Mouse (Mus musculus) neural tube, embryonic 15.5 days (tissue): ENCODE data around the gene Il2ra. TPM values are rescaled to one million over a fixed set of nuclear protein-coding genes. Genes with fewer than 3 reads are reported as not detected.
A peak's percentile ranks its signal among the peaks of the same experiment; 100 is the strongest.

ENCODE experiments used
- ATAC-seq: fragments of 200-750 bp; cut with Nextera tagmentation; 2 replicates; pipeline ENCODE4 v1.8.0; 2017; ENCODE audit warnings: mild to moderate bottlenecking, moderate TSS enrichment, moderate library complexity; ENCODE audit not compliant: low FRiP score
- H3K27ac ChIP-seq: fragments of 300-500 bp; sonication (generic); replicated peaks from 2 replicates; pipeline ENCODE4 v1.5.1; 2015; ENCODE audit warnings: mild to moderate bottlenecking, inconsistent platforms
- H3K27me3 ChIP-seq: fragments of 300-500 bp; sonication (generic); replicated peaks from 2 replicates; pipeline ENCODE4 v1.6.1; 2015; ENCODE audit warnings: inconsistent platforms
- H3K36me3 ChIP-seq: fragments of 300-500 bp; sonication (generic); 2 replicates; pipeline ENCODE4 v1.6.1; 2015; ENCODE audit warnings: inconsistent platforms
- H3K4me1 ChIP-seq: fragments of 300-500 bp; sonication (generic); 2 replicates; pipeline ENCODE4 v1.6.1; 2015; ENCODE audit warnings: inconsistent platforms
- H3K4me2 ChIP-seq: fragments of 300-500 bp; sonication (generic); 2 replicates; pipeline ENCODE4 v1.6.1; 2015; ENCODE audit warnings: inconsistent platforms, mild to moderate bottlenecking, moderate library complexity
- H3K4me3 ChIP-seq: fragments of 300-500 bp; sonication (generic); replicated peaks from 2 replicates; pipeline ENCODE4 v1.5.1; 2015; ENCODE audit warnings: mild to moderate bottlenecking, inconsistent platforms
- H3K9ac ChIP-seq: fragments of 300-500 bp; sonication (generic); replicated peaks from 2 replicates; pipeline ENCODE4 v1.6.1; 2015; ENCODE audit warnings: mild to moderate bottlenecking, inconsistent platforms
- H3K9me3 ChIP-seq: fragments of 300-500 bp; sonication (generic); replicated peaks from 2 replicates; pipeline ENCODE4 v1.6.1; 2016; ENCODE audit warnings: inconsistent platforms
- WGBS: fragments of 180-500 bp; shearing (Covaris S2); methylation state at CpG from one replicate; pipeline ENCODE4 v1.1.7; 2015; ENCODE audit warnings: mixed read lengths; 5-methylcytosine and 5-hydroxymethylcytosine counted together
- polyA plus RNA-seq: library from polyadenylated mRNA; unstranded; fragments of >200 nt; fragmentation: Nextera tagmentation; extraction: Ambion mirVana; gene quantifications from 2 replicates; pipeline ENCODE4 v1.2.1, GENCODE M21; 2015

Il2ra gene
- polyA plus RNA-seq, 1 experiment from 2014 or later = not detected

GRCm38 (mm10) chr2:11682712-11683111, 40.1 kb downstream of the Il2ra start:
- H3K9me3 ChIP-seq = no peaks in the 10 kb centered on the region
- ATAC-seq = no peak
- no peak overlapping the region for H3K27ac ChIP-seq
- no peaks in the 10 kb centered on the region for H3K4me1 ChIP-seq
- no peak overlapping the region for H3K4me3 ChIP-seq
- no peaks in the 10 kb centered on the region for H3K27me3 ChIP-seq
- 52% methylated on average over 4 of the region's 4 CpGs for WGBS
- H3K36me3 ChIP-seq = no peaks in the 10 kb centered on the region
- no peak overlapping the region for H3K4me2 ChIP-seq
- no peak overlapping the region for H3K9ac ChIP-seq

GRCm38 (mm10) chr2:11686512-11686911, 43.9 kb downstream of the Il2ra start:
- no peak overlapping the region for H3K9ac ChIP-seq
- 91% methylated on average over 4 of the region's 4 CpGs for WGBS
- no peaks in the 10 kb centered on the region for H3K36me3 ChIP-seq
- H3K9me3 ChIP-seq = no peaks in the 10 kb centered on the region
- no peaks in the 10 kb centered on the region for H3K27me3 ChIP-seq
- H3K4me3 ChIP-seq = no peak overlapping the region
- no peaks in the 10 kb centered on the region for H3K4me1 ChIP-seq
- no peak for ATAC-seq
- no peak overlapping the region for H3K27ac ChIP-seq
- no peak overlapping the region for H3K4me2 ChIP-seq

- no peak overlapping the region for H3K27ac ChIP-seq
- 37% methylated on average over 3 of the region's 3 CpGs for WGBS
- ATAC-seq = no peak
Observed at GRCm38 (mm10) chr2:11687436-11687835, 44.8 kb downstream of the Il2ra start.

GRCm38 (mm10) chr2:11690201-11690890, 47.7 kb downstream of the Il2ra start:
- H3K9ac ChIP-seq = no peak overlapping the region
- H3K4me2 ChIP-seq = no peak overlapping the region
- WGBS = 80% methylated on average over 8 of the region's 8 CpGs
- no peak overlapping the region for H3K4me3 ChIP-seq
- no peaks in the 10 kb centered on the region for H3K27me3 ChIP-seq
- H3K36me3 ChIP-seq = no peaks in the 10 kb centered on the region
- no peaks in the 10 kb centered on the region for H3K9me3 ChIP-seq
- H3K4me1 ChIP-seq = no peaks in the 10 kb centered on the region
- ATAC-seq = no peak
- no peak overlapping the region for H3K27ac ChIP-seq

More at GRCm38 (mm10) chr2:11687436-11687835, 44.8 kb downstream of the Il2ra start:
- Histone ChIP-seq H3K9me3 (no peaks in the 10 kb centered on the region), H3K4me2 (no peak overlapping the region), H3K27me3 (no peaks in the 10 kb centered on the region), H3K36me3 (no peaks in the 10 kb centered on the region), H3K9ac (no peak overlapping the region), H3K4me3 (no peak overlapping the region), H3K4me1 (no peaks in the 10 kb centered on the region)

- ATAC-seq = no peak
- WGBS = 95% methylated on average over 4 of the region's 4 CpGs
- Histone ChIP-seq H3K27me3 (no peaks in the 10 kb centered on the region), H3K4me1 (no peaks in the 10 kb centered on the region), H3K9ac (no peak overlapping the region), H3K9me3 (no peaks in the 10 kb centered on the region), H3K4me3 (no peak overlapping the region), H3K36me3 (no peaks in the 10 kb centered on the region), H3K27ac (no peak overlapping the region), H3K4me2 (no peak overlapping the region)
Observed at GRCm38 (mm10) chr2:11693352-11693751, 50.7 kb downstream of the Il2ra start.

GRCm38 (mm10) chr2:11694104-11694503, 51.5 kb downstream of the Il2ra start:
- Histone ChIP-seq H3K4me3 (no peak overlapping the region), H3K9ac (no peak overlapping the region), H3K36me3 (no peaks in the 10 kb centered on the region), H3K27ac (no peak overlapping the region), H3K4me1 (no peaks in the 10 kb centered on the region), H3K4me2 (no peak overlapping the region), H3K27me3 (no peaks in the 10 kb centered on the region), H3K9me3 (no peaks in the 10 kb centered on the region)
- no peak for ATAC-seq
- WGBS = 70% methylated on average over 2 of the region's 2 CpGs

- 74% methylated on average over 2 of the region's 2 CpGs for WGBS
- Histone ChIP-seq H3K36me3 (no peaks in the 10 kb centered on the region), H3K9me3 (no peaks in the 10 kb centered on the region), H3K4me2 (no peak overlapping the region), H3K27me3 (no peaks in the 10 kb centered on the region), H3K4me3 (no peak overlapping the region), H3K27ac (no peak overlapping the region), H3K4me1 (no peaks in the 10 kb centered on the region), H3K9ac (no peak overlapping the region)
- ATAC-seq = no peak
Observed at GRCm38 (mm10) chr2:11695867-11696266, 53.3 kb downstream of the Il2ra start.

- no peak overlapping the region for H3K27ac ChIP-seq
- H3K36me3 ChIP-seq = no peaks in the 10 kb centered on the region
- 0 out of 2 replicates have a peak, but pooled peaks cover 4% of the 10 kb centered on the region for H3K27me3 ChIP-seq
- H3K9me3 ChIP-seq = no peaks in the 10 kb centered on the region
- no peaks in the 10 kb centered on the region for H3K4me1 ChIP-seq
- H3K9ac ChIP-seq = no peak overlapping the region
- no peak for ATAC-seq
- H3K4me2 ChIP-seq = no peak overlapping the region
- WGBS = 69% methylated on average over 5 of the region's 5 CpGs
- H3K4me3 ChIP-seq = no peak overlapping the region
Observed at GRCm38 (mm10) chr2:11698994-11699393, 56.4 kb downstream of the Il2ra start.

- H3K36me3 ChIP-seq = no peaks in the 10 kb centered on the region
- no peak overlapping the region for H3K4me3 ChIP-seq
- no peak overlapping the region for H3K27ac ChIP-seq
- no peak overlapping the region for H3K4me2 ChIP-seq
- WGBS = 90% methylated on average over 2 of the region's 2 CpGs
- ATAC-seq = no peak
- H3K9me3 ChIP-seq = no peaks in the 10 kb centered on the region
- H3K27me3 ChIP-seq = peaks cover 5% of the 10 kb centered on the region; the same call in 1 of the 2 replicates
- no peak overlapping the region for H3K9ac ChIP-seq
- no peaks in the 10 kb centered on the region for H3K4me1 ChIP-seq
Observed at GRCm38 (mm10) chr2:11699905-11700304, 57.3 kb downstream of the Il2ra start.

- peak within 1 kb of the TSS; percentile 99 for H3K4me2 ChIP-seq
- no peaks in the 10 kb centered on the region for H3K36me3 ChIP-seq
- H3K9me3 ChIP-seq = no peaks in the 10 kb centered on the region
- ATAC-seq = peak; percentile 73
- H3K27ac ChIP-seq = no peak within 1 kb of the TSS
- peak within 1 kb of the TSS; percentile 57 for H3K4me3 ChIP-seq
- peak within 1 kb of the TSS; percentile 48 for H3K9ac ChIP-seq
- H3K4me1 ChIP-seq = peaks cover 18% of the 10 kb centered on the region
- peaks cover 24% of the 10 kb centered on the region for H3K27me3 ChIP-seq
- under 1% methylated on average over 37 of the region's 37 CpGs for WGBS
Observed at GRCm38 (mm10) chr2:11705201-11706025, 62.8 kb downstream of the Il2ra start, which contains the start of gene Il15ra. Gene Il15ra, plus strand, starts transcription at chr2:11705290.

GRCm38 (mm10) chr2:11706030-11706745, 63.6 kb downstream of the Il2ra start:
- peak overlapping the region; percentile 48 for H3K9ac ChIP-seq
- H3K4me2 ChIP-seq = peak overlapping the region; percentile 99
- H3K27me3 ChIP-seq = peaks cover 24% of the 10 kb centered on the region
- H3K4me1 ChIP-seq = peaks cover 18% of the 10 kb centered on the region
- H3K27ac ChIP-seq = no peak overlapping the region
- peak overlapping the region; percentile 57 for H3K4me3 ChIP-seq
- ATAC-seq = peak; percentile 60; the same call in 1 of the 2 replicates
- no peaks in the 10 kb centered on the region for H3K9me3 ChIP-seq
- H3K36me3 ChIP-seq = no peaks in the 10 kb centered on the region
- WGBS = 3% methylated on average over 28 of the region's 28 CpGs
